In genomic region chr3:146220776-146221486, GRCm38 (mm10) we compare ENCODE assay signal across 8 mouse cellular contexts. TPM values are rescaled to one million over a fixed set of nuclear protein-coding genes. Genes with fewer than 3 reads are reported as not detected.
DNase-seq lines count a peak whose midpoint lies in the region; ATAC-seq lines count a peak whose summit lies in the region.

Lpar3 (plus strand) TSS chr3:146220963.

- peak; percentile 11 to 18 for DNase-seq in cerebellum, adult 18-20 months
- DNase-seq in cerebellum, adult 11 months = no peak
- peak; percentile 90 for DNase-seq in kidney, adult 9 months
- DNase-seq in testis, postnatal 14 days (ENCODE audit: low spot score) = peak; percentile 83

- peak within 1 kb of the TSS; percentile 70 for H3K9ac ChIP-seq in embryonic facial prominence, embryonic 13.5 days
- H3K9ac ChIP-seq in heart, embryonic 11.5 days (ENCODE audit: low read depth, low read length) = peak within 1 kb of the TSS; percentile 81
- H3K9ac ChIP-seq in liver, embryonic 15.5 days = no peak within 1 kb of the TSS
- H3K9ac ChIP-seq in neural tube, embryonic 13.5 days = peak within 1 kb of the TSS; percentile 58; the same call in 1 of the 2 replicates

- peak within 1 kb of the TSS; percentile 59 for H3K4me3 ChIP-seq in embryonic facial prominence, embryonic 13.5 days
- H3K4me3 ChIP-seq in heart, embryonic 11.5 days (ENCODE audit: low read depth, low read length) = peak within 1 kb of the TSS; percentile 61
- H3K4me3 ChIP-seq in liver, embryonic 15.5 days (replicated peaks) = peak within 1 kb of the TSS; percentile 33
- peak within 1 kb of the TSS; percentile 47 for H3K4me3 ChIP-seq in neural tube, embryonic 13.5 days

- H3K27me3 ChIP-seq in embryonic facial prominence, embryonic 13.5 days = peaks cover 52% of the 10 kb centered on the region
- H3K27me3 ChIP-seq in heart, embryonic 11.5 days (ENCODE audit: control insufficient read depth, insufficient read depth, low read length) = 0 out of 2 replicates have a peak, but pooled peaks cover 3% of the 10 kb centered on the region
- H3K27me3 ChIP-seq in liver, embryonic 15.5 days = peaks cover 51% of the 10 kb centered on the region
- H3K27me3 ChIP-seq in neural tube, embryonic 13.5 days = peaks cover 65% of the 10 kb centered on the region

- H3K4me2 ChIP-seq in embryonic facial prominence, embryonic 13.5 days = peak within 1 kb of the TSS; percentile 91
- peak within 1 kb of the TSS; percentile 76 for H3K4me2 ChIP-seq in heart, embryonic 11.5 days
- peak within 1 kb of the TSS; percentile 62 for H3K4me2 ChIP-seq in liver, embryonic 15.5 days
- H3K4me2 ChIP-seq in neural tube, embryonic 13.5 days = peak within 1 kb of the TSS; percentile 77

- no peaks in the 10 kb centered on the region for H3K9me3 ChIP-seq in embryonic facial prominence, embryonic 13.5 days
- H3K9me3 ChIP-seq in heart, embryonic 11.5 days (replicated peaks; ENCODE audit: control insufficient read depth, low read length) = no peaks in the 10 kb centered on the region
- no peaks in the 10 kb centered on the region for H3K9me3 ChIP-seq in liver, embryonic 15.5 days (replicated peaks)
- no peaks in the 10 kb centered on the region for H3K9me3 ChIP-seq in neural tube, embryonic 13.5 days

- no peak within 1 kb of the TSS for H3K27ac ChIP-seq in embryonic facial prominence, embryonic 13.5 days
- peak within 1 kb of the TSS; percentile 58 for H3K27ac ChIP-seq in heart, embryonic 11.5 days (ENCODE audit: low read depth, low read length)
- H3K27ac ChIP-seq in liver, embryonic 15.5 days (replicated peaks) = no peak within 1 kb of the TSS
- no peak within 1 kb of the TSS for H3K27ac ChIP-seq in neural tube, embryonic 13.5 days (replicated peaks)

- 1% methylated on average over 71 of the region's 73 CpGs for WGBS in embryonic facial prominence, embryonic 13.5 days
- 1% methylated on average over 72 of the region's 73 CpGs for WGBS in heart, embryonic 11.5 days (ENCODE audit: insufficient replicate concordance)
- 2% methylated on average over 73 of the region's 73 CpGs for WGBS in liver, embryonic 15.5 days (ENCODE audit: insufficient replicate concordance)
- WGBS in neural tube, embryonic 13.5 days = under 1% methylated on average over 69 of the region's 73 CpGs

- ATAC-seq in embryonic facial prominence, embryonic 13.5 days (ENCODE audit: insufficient number of reproducible peaks, insufficient read depth, low FRiP score, low TSS enrichment, low read depth) = peak; percentile 75; the same call in 1 of the 2 replicates
- ATAC-seq in heart, embryonic 11.5 days (replicated peaks; ENCODE audit: insufficient number of reproducible peaks, low FRiP score, low TSS enrichment) = peak; percentile 80
- ATAC-seq in liver, embryonic 15.5 days (ENCODE audit: insufficient read depth) = peak; percentile 40; the same call in 1 of the 2 replicates
- peak; percentile 71 for ATAC-seq in neural tube, embryonic 13.5 days (ENCODE audit: low read depth)

- peaks cover 7% of the 10 kb centered on the region; the same call in 1 of the 2 replicates for H3K4me1 ChIP-seq in embryonic facial prominence, embryonic 13.5 days
- peaks cover 18% of the 10 kb centered on the region for H3K4me1 ChIP-seq in heart, embryonic 11.5 days (ENCODE audit: control insufficient read depth, insufficient read depth, low read length)
- no peaks in the 10 kb centered on the region for H3K4me1 ChIP-seq in liver, embryonic 15.5 days (replicated peaks)
- H3K4me1 ChIP-seq in neural tube, embryonic 13.5 days (replicated peaks) = peaks cover 15% of the 10 kb centered on the region

- H3K36me3 ChIP-seq in embryonic facial prominence, embryonic 13.5 days = no peaks in the 10 kb centered on the region
- H3K36me3 ChIP-seq in heart, embryonic 11.5 days (ENCODE audit: control insufficient read depth, insufficient read depth, low read length) = no peaks in the 10 kb centered on the region
- H3K36me3 ChIP-seq in liver, embryonic 15.5 days (replicated peaks) = no peaks in the 10 kb centered on the region
- no peaks in the 10 kb centered on the region for H3K36me3 ChIP-seq in neural tube, embryonic 13.5 days

RNA-seq across cellular contexts. Expression of gene Lpar3, which starts in this region (rescaled TPM):
- polyA plus RNA-seq in embryonic facial prominence, embryonic 13.5 days (2015; fragmentation: Nextera tagmentation; extraction: Ambion mirVana) = 2.1 TPM in 2 replicates
- 39.9 and 49.7 TPM in 2 replicates for polyA plus RNA-seq in heart, embryonic 11.5 days (2014; fragmentation: Nextera tagmentation; extraction: Ambion mirVana)
- 0.03 TPM in 1 of 2 replicates, not detected in the other for polyA plus RNA-seq in liver, embryonic 15.5 days (2015; fragmentation: Nextera tagmentation; extraction: Ambion mirVana)
- 0.92 and 1.5 TPM in 2 replicates for polyA plus RNA-seq in neural tube, embryonic 13.5 days (2015; fragmentation: Nextera tagmentation; extraction: Ambion mirVana)

Comparison
In these comparisons a context has a peak if more than half of its experiments do, and no peak if none do; other contexts are left out.
1. RNA of gene Lpar3 (polyA plus RNA-seq): 39.9 to 49.7 TPM in heart, embryonic 11.5 days; 2.1 TPM in embryonic facial prominence, embryonic 13.5 days, 0.92 to 1.5 TPM in neural tube, embryonic 13.5 days and 0.03 TPM in liver, embryonic 15.5 days; every median in the first group is over 10 times any median in the second.
2. Peak in ATAC-seq, H3K4me3 ChIP-seq and H3K4me2 ChIP-seq in liver, embryonic 15.5 days; RNA of the gene not detected or under 1 TPM.
3. Peak in every context shown above with its lines, with median percentiles within 50 percentile points of each other: ATAC-seq, H3K4me2 ChIP-seq and H3K4me3 ChIP-seq.